Mouse (Mus musculus) adrenal gland, postnatal 25 days (tissue): ENCODE data around the gene Mras. TPM values are rescaled to one million over a fixed set of nuclear protein-coding genes. Genes with fewer than 3 reads are reported as not detected.

Source experiments
- DNase-seq: peaks from one replicate; pipeline ENCODE4 v3.0.0; 2021; ENCODE audit warnings: mixed read lengths
- total RNA-seq: library from RNA; stranded (reverse); gene quantifications from 2 replicates; pipeline ENCODE4 v1.2.3, GENCODE M21; 2021

The Mras gene
- total RNA-seq, 1 experiment from 2014 or later: 40.4 TPM

DNA sequence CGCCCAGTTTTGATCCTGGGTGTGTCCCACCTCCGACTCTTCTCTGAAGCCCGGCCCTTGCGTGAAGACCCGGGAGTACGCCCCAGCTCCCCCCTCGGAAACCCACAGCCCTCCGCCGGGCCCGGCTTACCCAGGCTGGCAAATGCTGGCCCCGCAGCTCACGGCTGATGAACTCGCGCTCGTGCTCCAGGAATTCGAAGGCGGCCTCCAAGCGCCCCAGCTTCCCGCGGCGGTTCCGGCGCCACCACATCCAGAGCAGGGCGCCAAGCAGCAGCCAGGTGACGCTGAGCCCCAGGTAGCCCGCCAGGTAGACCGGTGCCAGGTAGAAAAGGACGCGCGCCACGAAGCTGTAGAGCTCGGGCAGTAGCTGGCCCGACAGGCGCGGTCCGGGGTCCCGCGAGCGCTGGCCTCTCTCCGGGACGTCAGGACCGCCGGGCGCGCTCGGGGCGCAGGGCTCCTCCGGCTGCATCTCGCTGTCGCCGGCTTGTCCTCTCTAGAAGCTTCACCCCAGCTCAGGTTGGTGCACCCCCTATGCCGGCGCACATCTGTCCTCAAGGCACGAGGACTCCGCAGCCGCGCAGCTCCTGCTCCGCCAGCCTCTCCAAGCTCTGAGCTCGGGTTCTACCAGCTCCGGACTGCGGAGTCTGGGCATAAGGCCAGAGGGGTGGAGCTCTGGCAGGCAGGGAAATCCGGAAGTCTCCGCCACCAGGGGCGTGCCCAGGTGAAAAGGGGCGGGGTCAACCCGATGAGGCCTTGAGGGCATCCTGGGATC is 79.1 kb downstream of the Mras start, which contains the start of gene Esyt3:
Gene Esyt3 (minus strand): TSS at position 637 of the 772 bp plus-strand sequence.
- peak; percentile 53 for DNase-seq

DNA sequence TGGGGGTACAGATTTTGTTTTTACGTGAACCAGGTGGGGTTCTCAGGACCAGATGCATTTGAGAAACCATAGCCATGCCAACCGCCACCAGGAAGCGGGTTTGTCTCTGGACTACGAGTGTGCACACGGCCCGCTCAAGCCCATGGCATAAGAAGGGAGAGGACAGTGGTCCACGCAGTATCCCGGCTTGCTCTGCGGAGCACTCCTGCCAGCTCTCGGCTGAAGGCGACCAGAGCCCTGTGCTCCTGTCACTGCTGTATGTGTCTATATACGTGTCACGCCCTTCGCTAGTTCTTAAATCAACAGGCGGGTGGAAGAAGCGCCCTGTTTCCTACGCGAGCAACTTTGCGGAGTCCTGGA is 79.6 kb downstream of the Mras start:
- no peak for DNase-seq

DNA sequence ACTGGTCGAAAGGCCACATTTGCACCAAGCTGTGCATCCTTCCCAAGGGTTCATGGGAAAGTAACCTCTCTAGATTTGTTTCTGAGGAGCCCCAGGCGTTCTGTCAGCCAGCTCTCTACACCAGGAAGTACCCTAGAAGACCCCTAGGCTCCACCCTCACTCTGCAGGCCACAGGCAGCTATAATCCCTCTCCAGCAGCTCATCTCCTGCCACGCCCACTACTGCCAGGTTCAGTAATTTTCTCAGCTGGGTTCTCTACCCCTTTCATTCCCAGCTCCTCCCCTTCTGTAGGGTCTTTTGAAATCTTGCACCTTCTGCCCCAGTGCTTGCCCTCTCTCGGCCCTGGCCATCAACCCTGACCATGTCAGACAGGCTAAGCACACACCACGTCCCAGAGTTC is 81.2 kb downstream of the Mras start:
- no peak for DNase-seq

DNA sequence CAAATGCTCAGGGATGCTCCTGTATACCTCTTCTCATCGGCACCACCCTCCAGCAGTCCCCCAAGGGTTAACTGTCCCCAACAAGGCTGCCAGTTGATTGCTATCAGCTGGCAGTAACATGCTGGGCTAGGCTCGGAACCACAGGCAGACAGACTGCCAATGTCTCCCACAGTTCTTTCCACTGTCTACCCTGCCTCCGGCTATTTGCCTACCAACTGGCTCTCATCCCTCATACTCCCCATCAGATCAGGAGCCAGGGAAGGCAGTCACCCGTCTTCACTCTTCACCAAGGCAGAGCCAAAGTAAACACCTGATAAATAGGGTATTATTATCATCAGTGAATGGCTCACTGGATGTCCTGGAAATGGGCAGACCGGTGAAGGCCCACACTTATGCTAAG is 82.4 kb downstream of the Mras start:
- no peak for DNase-seq

DNA sequence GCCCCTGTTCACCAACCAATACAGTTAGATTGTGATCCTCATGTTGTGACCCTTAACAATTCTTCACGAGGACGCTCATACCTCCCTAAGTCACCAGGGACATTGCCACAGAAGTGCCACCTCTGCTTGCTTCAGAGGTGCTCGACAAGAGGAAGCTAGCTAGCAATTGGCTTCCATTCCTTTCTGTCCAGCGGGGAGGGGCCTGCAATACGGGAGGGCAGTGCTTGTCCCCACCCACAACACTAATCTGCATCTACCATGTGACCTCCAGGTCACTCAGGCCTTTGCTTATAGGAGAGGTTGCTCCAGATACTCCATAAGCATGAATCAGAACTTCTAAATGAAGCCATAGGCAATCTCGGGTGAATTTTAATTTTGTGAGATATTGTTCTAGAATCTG is 83.8 kb downstream of the Mras start:
- no peak for DNase-seq

DNA sequence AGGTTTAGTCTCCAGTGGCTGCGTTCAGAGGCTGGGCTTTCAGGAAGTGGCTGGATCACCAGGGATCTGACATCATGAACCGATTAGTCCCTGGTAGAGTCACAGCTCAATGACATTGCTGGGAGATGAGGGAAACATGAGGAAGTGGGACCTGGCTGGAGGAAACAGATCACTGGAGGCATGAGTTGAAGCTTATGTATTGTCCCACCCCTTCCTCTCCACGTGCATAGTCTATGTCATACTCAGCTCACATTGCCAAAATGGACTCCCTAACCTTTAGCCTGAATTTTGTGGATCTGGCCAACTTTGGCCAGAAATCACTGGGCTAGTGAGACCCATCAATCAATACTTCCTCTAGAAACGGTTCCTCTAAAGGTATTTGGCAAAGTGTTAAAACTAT is 84.2 kb downstream of the Mras start:
- DNase-seq: no peak

DNA sequence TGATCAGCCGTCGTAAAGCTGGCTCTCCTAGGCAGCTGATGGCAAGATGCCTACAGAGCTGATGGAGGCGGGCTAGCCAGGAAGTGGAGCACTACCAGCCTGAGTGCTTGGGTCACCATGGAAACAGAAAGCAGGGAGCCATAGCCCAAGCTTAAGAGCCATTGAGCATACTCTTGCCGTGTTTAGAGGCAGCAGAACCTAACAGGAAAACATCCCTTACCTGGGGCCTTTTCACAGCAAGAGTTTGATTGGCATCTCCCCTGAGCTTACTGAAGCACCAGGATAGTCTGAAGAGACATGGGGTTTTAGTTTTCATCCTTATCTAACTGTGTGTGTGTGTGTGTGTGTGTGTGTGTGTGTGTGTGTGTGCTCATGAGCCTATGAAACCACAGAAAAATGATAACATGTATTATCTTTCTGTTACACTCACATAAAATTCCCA is 91.8 kb downstream of the Mras start:
- DNase-seq: no peak

DNA sequence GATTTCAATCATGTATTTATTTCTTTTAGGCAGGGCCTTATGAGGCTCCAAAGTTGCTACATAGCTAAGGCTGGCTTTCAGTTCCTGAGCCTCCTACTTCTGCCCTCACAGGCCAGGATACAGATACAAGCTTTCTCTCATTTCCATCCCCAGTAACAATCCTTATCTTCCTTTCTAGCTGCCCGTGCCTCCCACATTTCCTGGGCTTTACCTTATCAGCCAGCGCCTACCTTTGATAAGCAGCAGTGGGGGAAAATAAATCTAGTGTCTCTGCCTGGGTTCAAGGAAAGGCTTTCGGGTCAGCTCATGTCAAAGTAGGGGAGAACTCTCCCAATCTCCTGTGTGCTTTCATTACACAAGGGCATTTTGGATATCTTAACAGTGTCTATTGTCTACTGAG is 95.6 kb downstream of the Mras start:
- no peak for DNase-seq

DNA sequence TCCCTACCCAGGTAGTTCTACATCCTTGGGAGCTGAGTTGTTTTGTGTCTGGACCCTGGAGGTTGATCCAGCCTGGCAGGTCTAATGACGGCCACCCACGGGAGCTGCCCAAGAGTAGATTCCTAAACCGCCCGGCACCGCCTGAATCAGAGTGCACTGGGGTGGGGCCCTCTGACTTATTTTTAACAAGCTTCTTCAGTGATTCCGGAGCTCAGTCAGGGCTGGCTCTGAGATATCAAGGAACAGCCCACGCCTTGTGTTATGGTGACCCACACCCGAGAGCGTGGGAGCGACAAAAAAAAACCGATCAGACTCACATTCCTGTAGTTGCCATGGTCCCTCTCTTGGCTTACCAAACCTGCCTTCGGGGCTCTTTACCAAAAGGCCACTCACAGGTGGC is 97.1 kb downstream of the Mras start:
- no peak for DNase-seq

DNA sequence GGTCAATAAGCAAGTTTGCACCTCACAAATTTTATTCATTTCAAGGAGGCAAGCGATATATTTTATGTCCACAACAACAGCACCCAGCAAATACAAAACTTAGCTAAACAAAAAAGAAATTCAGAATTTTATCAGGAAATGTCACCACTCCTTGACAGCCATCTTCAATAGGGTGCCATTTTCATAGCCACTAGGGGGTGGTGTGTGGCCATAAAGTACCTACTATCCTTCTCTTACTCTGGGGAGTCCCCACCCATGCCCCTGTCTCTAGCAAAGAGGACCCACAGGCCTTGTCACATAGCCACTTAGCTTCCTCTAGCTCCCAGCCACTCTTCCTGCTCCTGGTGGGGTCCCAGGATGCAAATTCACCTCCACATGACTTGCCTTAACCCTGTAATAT is 98.0 kb downstream of the Mras start:
- no peak for DNase-seq

DNA sequence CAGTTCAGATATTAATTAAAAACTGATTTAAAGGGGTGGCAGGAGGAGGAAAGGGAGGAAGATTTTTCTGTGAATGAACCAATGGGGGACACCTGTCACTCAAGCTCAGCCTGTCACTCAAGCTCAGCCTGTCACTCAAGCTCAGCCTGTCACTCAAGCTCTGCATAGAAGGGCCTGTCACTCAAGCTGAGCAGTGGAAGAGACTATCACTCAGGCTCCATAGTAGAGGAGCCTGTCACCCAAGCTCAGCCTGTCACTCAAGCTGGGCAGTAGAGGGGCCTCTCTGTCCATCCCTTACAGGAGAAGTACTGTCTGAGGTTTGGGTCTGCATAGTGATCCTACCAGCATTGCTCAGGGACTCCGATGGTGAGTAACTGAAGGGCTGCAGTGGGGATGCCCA is 98.9 kb downstream of the Mras start:
- DNase-seq: no peak

DNA sequence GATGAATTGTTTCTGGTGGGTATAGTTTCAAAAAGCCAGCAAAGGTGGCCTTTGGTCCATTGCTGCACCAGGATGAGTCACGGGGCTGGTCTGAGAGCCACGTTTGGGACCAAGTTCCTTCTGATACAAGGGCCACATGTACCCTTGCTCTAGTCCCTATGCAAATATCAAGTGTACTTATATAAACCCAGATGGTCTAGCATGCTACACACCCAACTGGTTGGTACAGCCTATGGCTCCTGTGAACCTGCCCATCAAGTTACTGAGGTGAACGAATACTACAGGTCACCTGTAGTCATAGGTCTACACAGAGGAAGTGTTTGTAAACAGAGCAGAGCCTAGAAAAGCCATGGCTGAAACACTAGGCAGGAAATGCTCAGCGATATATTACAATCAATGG is 100.6 kb downstream of the Mras start:
- no peak for DNase-seq

Other genes starting within 250 kb of the Mras start
- not detected in 2 replicates for gene Faiml, start 200.1 kb downstream of the Mras start, total RNA-seq
- 7.5 and 11.7 TPM in 2 replicates for gene Cep70, start 194.0 kb downstream of the Mras start, total RNA-seq
- 0.79 and 1.2 TPM in 2 replicates for gene Esyt3, start 78.8 kb downstream of the Mras start, total RNA-seq
- gene Nme9, start 14.1 kb upstream of the Mras start, total RNA-seq: not detected in 2 replicates
- 43.5 and 50.0 TPM in 2 replicates for gene Armc8, start 131.5 kb upstream of the Mras start, total RNA-seq
- 15.1 and 16.4 TPM in 2 replicates for gene Dbr1, start 138.4 kb upstream of the Mras start, total RNA-seq
- gene A4gnt, start 175.1 kb upstream of the Mras start, total RNA-seq: not detected in 2 replicates
- 6.6 and 6.8 TPM in 2 replicates for gene Dzip1l, start 192.1 kb upstream of the Mras start, total RNA-seq